In genomic region chr17:62889991-62890390, GRCm38 (mm10) we compare ENCODE assay signal across 15 mouse cellular contexts. TPM values are rescaled to one million over a fixed set of nuclear protein-coding genes. Genes with fewer than 3 reads are reported as not detected.
A peak's percentile ranks its signal among the peaks of the same experiment; 100 is the strongest.
DNase-seq lines count a peak whose midpoint lies in the region.
"Had no signal": no experiment of that assay in that cellular context is flagged by ENCODE, and none has a peak within 500 bp of the region (broad histone marks: within the 10 kb centered on the region; RNA-seq: fewer than 3 reads in every experiment).

No protein-coding gene starts in this region.

- intact Hi-C loops in left cerebral cortex, postnatal 4 days (cut with DNase I): loop anchor here (10.0 kb wide), 1 partner anchor 235 kb away; no protein-coding TSS in a partner anchor

- peak; percentile 31 to 52 for DNase-seq in left cerebral cortex, adult 18-20 months (ENCODE audit: low spot score in 2 of 2)
- no peak for DNase-seq in left cerebral cortex, postnatal 4 days
- DNase-seq in brain, adult 2 months (ENCODE audit: low read depth, low spot score): peak; percentile 67
- peak; percentile 22 to 54 for DNase-seq in right cerebral cortex, adult 2 months (ENCODE audit: low spot score in 2 of 2)
- DNase-seq in ovary, postnatal 36 days (ENCODE audit: low spot score): no peak
- DNase-seq in spleen, postnatal 36 days (ENCODE audit: low spot score in 2 of 2): no peak
- DNase-seq: adrenal gland, adult 8-10 months; adrenal gland, postnatal 36 days; cerebellum, adult 11 months; cerebellum, adult 8-10 months; cerebellum, postnatal 14 days; gastrocnemius, postnatal 10 days; heart, adult 18-20 months; heart, postnatal 10 days; heart, postnatal 4 days had no signal

RNA-seq across cellular contexts. Expression of gene Efna5, which starts 8.9 kb away (rescaled TPM):
- total RNA-seq in left cerebral cortex, adult 18-20 months (2021): 10 to 100 TPM; 34.1 to 42.3 TPM
- total RNA-seq in left cerebral cortex, postnatal 4 days (2021): 10 to 100 TPM; 43.8 to 49.4 TPM

Comparison
In these comparisons a context has a peak if more than half of its experiments do, and no peak if none do; other contexts are left out.
1. DNase-seq: peak in left cerebral cortex, adult 18-20 months (2 of 2), brain, adult 2 months (single experiment) and right cerebral cortex, adult 2 months (2 of 2); none in left cerebral cortex, postnatal 4 days (single experiment), ovary, postnatal 36 days (single experiment) and spleen, postnatal 36 days (0 of 2).